Mouse (Mus musculus) R1 (cell line): Measurements from ENCODE around the gene Sptlc3.

Source experiments
- DNase-seq: peaks from one replicate; pipeline ENCODE4 v3.0.0-alpha.2; 2018; ENCODE audit warnings: low read depth, low spot score

Gene Sptlc3

GRCm38 (mm10) chr2:139634506-139634905, 140.8 kb downstream of the Sptlc3 start:
- no peak for DNase-seq

DNA sequence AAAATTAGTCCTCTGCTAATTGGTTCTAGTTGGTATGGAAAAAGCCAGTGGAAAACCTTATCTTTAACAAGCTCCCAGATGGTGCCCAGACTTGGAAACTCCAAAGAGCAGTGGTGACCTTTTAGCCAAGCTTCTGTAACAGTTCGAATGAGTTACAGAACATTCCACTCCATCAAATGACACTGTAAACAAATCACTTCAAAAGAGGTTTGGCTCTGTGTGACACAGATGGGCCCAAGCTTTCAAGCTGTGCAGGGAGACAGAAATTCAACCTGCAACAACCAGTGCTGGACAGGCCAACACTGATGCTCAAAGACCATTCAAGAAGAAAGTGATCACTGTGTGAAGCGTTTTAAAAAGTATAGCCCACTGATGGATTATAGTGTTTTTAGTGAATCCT, 144.1 kb downstream of the Sptlc3 start:
- no peak for DNase-seq

GRCm38 (mm10) chr2:139641757-139642385, 148.2 kb downstream of the Sptlc3 start:
- no peak for DNase-seq

DNA sequence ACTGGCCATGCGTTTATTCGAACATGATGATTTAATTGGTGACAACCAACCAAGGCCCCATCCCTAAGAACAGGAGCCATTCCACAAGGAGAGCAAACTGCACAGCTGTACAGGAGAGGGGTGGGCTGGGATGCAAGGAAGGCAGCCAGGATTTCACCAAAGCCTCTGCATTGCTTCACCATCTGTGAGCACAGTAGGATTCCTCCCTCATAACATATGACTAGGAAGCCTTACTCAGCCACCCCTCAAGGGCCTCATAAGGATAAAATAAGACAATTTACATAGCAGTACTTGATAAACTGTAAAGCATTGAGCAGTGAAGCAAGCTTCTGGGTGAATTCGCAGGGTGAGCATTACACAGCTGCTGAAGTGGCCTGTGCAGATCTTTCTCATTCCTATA, 155.8 kb downstream of the Sptlc3 start:
- no peak for DNase-seq

DNA sequence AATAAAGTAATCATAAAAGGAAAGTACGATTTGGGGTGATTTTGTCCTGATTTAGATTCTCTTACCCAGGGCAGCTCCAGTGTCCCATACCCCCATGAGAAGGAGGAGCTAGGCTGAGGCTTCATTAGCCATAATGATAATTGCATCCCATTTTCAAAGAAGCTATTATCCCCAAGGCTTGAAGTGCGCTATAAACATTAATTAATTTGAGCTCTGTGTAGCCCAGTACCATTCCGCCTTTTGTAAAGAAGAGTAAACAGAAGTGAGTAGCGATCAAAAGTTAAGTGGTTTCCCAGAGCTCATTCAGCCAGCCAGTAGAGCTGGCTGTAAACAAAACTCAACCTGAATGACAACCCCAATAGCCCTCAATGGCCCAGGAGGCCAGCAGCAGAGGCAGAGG, 163.0 kb downstream of the Sptlc3 start:
- DNase-seq: no peak

GRCm38 (mm10) chr2:139671838-139672237, 178.1 kb downstream of the Sptlc3 start:
- DNase-seq: no peak

GRCm38 (mm10) chr2:139672371-139672770, 178.7 kb downstream of the Sptlc3 start:
- DNase-seq: no peak

GRCm38 (mm10) chr2:139677065-139677762, 183.5 kb downstream of the Sptlc3 start:
- peak; percentile 68 for DNase-seq

DNA sequence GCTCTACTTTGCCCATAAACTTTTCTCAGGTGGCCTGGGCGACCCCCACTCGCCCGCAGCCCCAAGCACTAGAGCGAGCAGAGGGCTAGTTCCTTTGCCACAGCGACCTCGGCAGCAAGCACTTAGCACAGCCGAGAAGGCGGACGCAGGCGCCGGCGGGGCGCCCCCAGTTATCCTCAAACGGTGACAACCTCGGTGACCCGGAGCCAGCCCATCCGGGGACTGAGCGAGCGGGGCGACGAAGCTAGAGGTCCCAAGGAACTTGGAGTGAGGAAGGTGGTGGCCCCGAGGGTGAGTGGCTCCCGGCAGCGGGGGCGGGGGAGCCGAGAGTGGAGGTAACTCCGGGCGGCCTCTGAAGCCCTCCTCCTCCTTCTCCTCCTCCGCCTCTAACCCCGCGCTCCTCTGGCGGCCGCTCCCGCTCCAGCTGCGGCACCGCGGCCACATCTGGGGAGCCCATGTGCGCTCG, 184.1 kb downstream of the Sptlc3 start, which contains the start of gene Ism1:
TSS of gene Ism1 (plus strand) at position 370 of the 466 bp plus-strand sequence.
- peak; percentile 70 for DNase-seq

DNA sequence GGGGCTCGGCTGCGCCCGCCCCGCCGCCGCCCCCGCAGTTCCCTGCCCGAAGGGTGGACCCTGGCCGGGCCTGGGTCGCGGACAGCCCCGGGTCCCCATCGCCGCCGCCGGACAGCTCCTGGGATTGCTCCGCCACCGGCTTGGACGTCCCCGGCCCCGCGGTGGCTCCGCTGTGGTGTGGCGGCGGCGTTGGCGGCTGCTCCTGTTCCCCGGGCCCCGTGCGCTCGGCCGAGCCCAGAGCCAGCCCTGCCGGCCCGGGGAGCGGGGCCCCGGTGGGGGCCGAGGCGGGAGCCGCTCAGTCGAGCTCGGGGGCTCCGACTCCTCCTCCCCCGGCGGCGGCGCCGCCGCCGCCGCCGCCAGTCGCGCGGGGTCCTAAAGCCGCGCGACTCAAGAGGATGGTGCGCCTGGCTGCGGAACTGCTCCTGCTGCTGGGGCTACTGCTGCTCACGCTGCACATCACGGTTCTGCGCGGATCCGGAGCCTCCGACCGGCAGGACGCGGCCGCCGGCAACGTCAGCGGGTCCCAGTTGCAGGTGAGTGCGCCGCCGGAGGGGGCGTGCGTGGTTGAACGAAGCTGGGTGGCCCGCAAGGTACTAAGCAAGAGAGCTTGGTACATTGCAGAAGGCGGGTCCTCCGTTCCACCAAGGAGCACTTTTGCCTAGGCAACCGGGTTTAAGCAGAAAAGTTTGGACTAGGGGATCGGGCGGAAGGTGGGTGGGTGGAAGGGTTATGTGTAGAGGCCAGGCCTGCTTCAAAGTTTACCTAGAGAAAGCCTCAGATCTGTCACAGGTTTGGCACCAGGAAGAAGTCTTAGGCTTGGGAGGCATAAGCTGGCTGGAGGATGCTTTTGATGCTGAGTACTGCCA, 184.8 kb downstream of the Sptlc3 start:
- DNase-seq: peak; percentile 76

DNA sequence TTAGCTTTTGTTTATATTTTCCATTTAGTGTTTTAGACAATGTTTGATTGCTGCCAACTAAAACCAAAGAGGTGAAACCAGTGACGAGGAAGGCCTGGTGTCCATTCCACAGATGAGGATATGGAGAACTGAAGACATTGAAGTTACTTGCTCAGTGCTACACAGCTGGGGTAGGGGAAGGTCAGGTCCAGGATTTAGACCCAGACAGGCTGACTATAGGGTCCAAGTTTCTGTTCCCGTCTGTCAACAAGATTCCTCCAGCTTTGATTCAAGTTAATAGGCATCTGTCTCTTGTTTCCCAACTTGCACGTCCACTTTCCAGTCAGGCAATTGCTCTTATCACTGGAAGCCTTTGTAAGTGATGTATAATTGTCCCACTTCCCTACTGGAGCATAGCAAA, 188.8 kb downstream of the Sptlc3 start:
- DNase-seq: no peak
